Mouse (Mus musculus) frontal cortex, adult 2 months (tissue): Measurements from ENCODE around the gene P2ry6. TPM values are rescaled to one million over a fixed set of nuclear protein-coding genes. Genes with fewer than 3 reads are reported as not detected.

Experiments used
- DNase-seq, 2 experiments: peaks; one replicate each; pipeline ENCODE4 v3.0.0; 2022; ENCODE audit warnings: low spot score in 1 of 2; ENCODE audit errors: extremely low spot score in 1 of 2
- polyA plus RNA-seq: library from polyadenylated mRNA; depleted of rRNA; stranded (reverse); fragments of >200 nt; gene quantifications from 2 replicates; pipeline ENCODE4 v1.2.3, GENCODE M21; 2012

Gene P2ry6
- polyA plus RNA-seq, 1 experiment, result 4.1 TPM

GRCm38 (mm10) chr7:100944306-100944705 is 30.1 kb downstream of the P2ry6 start:
- DNase-seq, result no peak

GRCm38 (mm10) chr7:100942789-100943615 is 31.4 kb downstream of the P2ry6 start:
- DNase-seq, result peak; percentile 56 to 77

- no peak for DNase-seq
Observed at GRCm38 (mm10) chr7:100941169-100941568, 33.3 kb downstream of the P2ry6 start.

- no peak for DNase-seq
Observed at GRCm38 (mm10) chr7:100938106-100938505, 36.3 kb downstream of the P2ry6 start.

GRCm38 (mm10) chr7:100937481-100937880 is 37.0 kb downstream of the P2ry6 start:
- no peak for DNase-seq

GRCm38 (mm10) chr7:100933520-100933919 is 40.9 kb downstream of the P2ry6 start:
- no peak for DNase-seq

- peak in 1 of 2 experiments; percentile 80 for DNase-seq
Observed at GRCm38 (mm10) chr7:100932481-100933007, 41.9 kb downstream of the P2ry6 start.

- no peak for DNase-seq
Observed at GRCm38 (mm10) chr7:100931926-100932480, 42.4 kb downstream of the P2ry6 start, which contains the start of gene Arhgef17. Arhgef17 (minus strand) TSS chr7:100932107.

GRCm38 (mm10) chr7:100931316-100931925 is 43.0 kb downstream of the P2ry6 start:
- no peak for DNase-seq

- no peak for DNase-seq
Observed at GRCm38 (mm10) chr7:100930619-100931315, 43.7 kb downstream of the P2ry6 start.

GRCm38 (mm10) chr7:100929639-100930303 is 44.7 kb downstream of the P2ry6 start:
- DNase-seq, result no peak

GRCm38 (mm10) chr7:100928456-100928855 is 46.0 kb downstream of the P2ry6 start:
- no peak for DNase-seq

- peak in 1 of 2 experiments; percentile 37 for DNase-seq
Observed at GRCm38 (mm10) chr7:100927287-100928000, 47.0 kb downstream of the P2ry6 start.

GRCm38 (mm10) chr7:100926311-100926923 is 48.0 kb downstream of the P2ry6 start:
- DNase-seq, result peak; percentile 57

GRCm38 (mm10) chr7:100924674-100925445 is 49.6 kb downstream of the P2ry6 start:
- DNase-seq, result no peak

GRCm38 (mm10) chr7:100924200-100924599 is 50.2 kb downstream of the P2ry6 start:
- DNase-seq, result peak in 1 of 2 experiments; percentile 42

- DNase-seq, result no peak
Observed at GRCm38 (mm10) chr7:100922907-100923306, 51.5 kb downstream of the P2ry6 start.

GRCm38 (mm10) chr7:100921289-100921688 is 53.2 kb downstream of the P2ry6 start:
- no peak for DNase-seq

GRCm38 (mm10) chr7:100919809-100920107 is 54.7 kb downstream of the P2ry6 start:
- no peak for DNase-seq
